Comparison of ENCODE assay signal across 10 mouse cellular contexts in genomic region chr16:93437608-93438425, GRCm38 (mm10).
DNase-seq lines count a peak whose midpoint lies in the region; ATAC-seq lines count a peak whose summit lies in the region.
"Had no signal": no experiment of that assay in that cellular context is flagged by ENCODE, and none has a peak within 500 bp of the region (broad histone marks: within the 10 kb centered on the region; RNA-seq: fewer than 3 reads in every experiment).

No protein-coding gene starts in this region.

- H3K36me3 ChIP-seq in liver, embryonic 11.5 days (ENCODE audit: control insufficient read depth, insufficient read depth, low read length): no peaks in the 10 kb centered on the region
- no peaks in the 10 kb centered on the region for H3K36me3 ChIP-seq in embryonic facial prominence, embryonic 10.5 days (replicated peaks)
- no peaks in the 10 kb centered on the region for H3K36me3 ChIP-seq in liver, embryonic 13.5 days
- H3K36me3 ChIP-seq: lung, embryonic 15.5 days had no signal

- no peak overlapping the region for H3K9ac ChIP-seq in liver, embryonic 11.5 days (ENCODE audit: low read depth, low read length)
- no peak overlapping the region for H3K9ac ChIP-seq in liver, embryonic 13.5 days
- H3K9ac ChIP-seq: lung, embryonic 15.5 days had no signal

- H3K4me3 ChIP-seq in liver, embryonic 11.5 days (ENCODE audit: low read depth, low read length): no peak overlapping the region
- H3K4me3 ChIP-seq in embryonic facial prominence, embryonic 10.5 days: peak overlapping the region; percentile 21; the same call in 1 of the 2 replicates
- no peak overlapping the region for H3K4me3 ChIP-seq in liver, embryonic 13.5 days (replicated peaks)
- H3K4me3 ChIP-seq: lung, embryonic 15.5 days had no signal

- no peaks in the 10 kb centered on the region for H3K4me1 ChIP-seq in liver, embryonic 11.5 days (replicated peaks; ENCODE audit: control insufficient read depth, insufficient read depth, low read length)
- peaks cover 20% of the 10 kb centered on the region for H3K4me1 ChIP-seq in embryonic facial prominence, embryonic 10.5 days
- no peaks in the 10 kb centered on the region for H3K4me1 ChIP-seq in liver, embryonic 13.5 days (replicated peaks)

- ATAC-seq in frontal cortex, adult (ENCODE audit: low TSS enrichment): peak; percentile 75
- ATAC-seq in liver, embryonic 11.5 days (replicated peaks; ENCODE audit: low FRiP score): no peak
- no peak for ATAC-seq in liver, embryonic 13.5 days (ENCODE audit: low read depth)
- no peak for ATAC-seq in CD4-positive, CD25-positive, alpha-beta regulatory T cell, adult 4 months

- H3K4me2 ChIP-seq in liver, embryonic 11.5 days: peak overlapping the region; percentile 33
- 0 out of 2 replicates have a peak overlapping the region, but pooled peaks have one; percentile 12 for H3K4me2 ChIP-seq in liver, embryonic 13.5 days
- H3K4me2 ChIP-seq: lung, embryonic 15.5 days had no signal

- WGBS in liver, embryonic 11.5 days: 18% methylated on average over 14 of the region's 14 CpGs
- WGBS in embryonic facial prominence, embryonic 10.5 days: 18% methylated on average over 14 of the region's 14 CpGs
- 22% methylated on average over 14 of the region's 14 CpGs for WGBS in liver, embryonic 13.5 days (ENCODE audit: insufficient replicate concordance)

- H3K27ac ChIP-seq in liver, embryonic 11.5 days (ENCODE audit: low read depth, low read length): 0 out of 2 replicates have a peak overlapping the region, but pooled peaks have one; percentile 10
- H3K27ac ChIP-seq in embryonic facial prominence, embryonic 10.5 days (replicated peaks): peak overlapping the region; percentile 61; the same call in 1 of the 2 replicates
- H3K27ac ChIP-seq in liver, embryonic 13.5 days: no peak overlapping the region
- H3K27ac ChIP-seq: lung, embryonic 15.5 days had no signal

- DNase-seq in frontal cortex, adult 2 months (ENCODE audit: extremely low spot score in 1 of 2, low spot score in 1 of 2): no peak
- DNase-seq in liver, embryonic 11.5 days (ENCODE audit: low spot score): no peak
- no peak for DNase-seq in liver
- DNase-seq in embryonic facial prominence, embryonic 10.5 days (ENCODE audit: low spot score): no peak
- no peak for DNase-seq in liver, embryonic 13.5 days
- no peak for DNase-seq in layer of hippocampus, adult 11-12 months (ENCODE audit: low spot score)
- DNase-seq: cerebellum, adult 8-10 months had no signal

- H3K9me3 ChIP-seq in liver, embryonic 11.5 days (ENCODE audit: control insufficient read depth, low read length): no peaks in the 10 kb centered on the region
- no peaks in the 10 kb centered on the region for H3K9me3 ChIP-seq in embryonic facial prominence, embryonic 10.5 days
- H3K9me3 ChIP-seq in liver, embryonic 13.5 days (replicated peaks): no peaks in the 10 kb centered on the region
- H3K9me3 ChIP-seq: lung, embryonic 15.5 days had no signal

- H3K27me3 ChIP-seq in liver, embryonic 11.5 days (replicated peaks; ENCODE audit: control insufficient read depth, insufficient read depth, low read length): peaks cover 5% of the 10 kb centered on the region; the same call in 1 of the 2 replicates
- peaks cover 25% of the 10 kb centered on the region for H3K27me3 ChIP-seq in embryonic facial prominence, embryonic 10.5 days (replicated peaks; ENCODE audit: low read depth, poor library complexity, severe bottlenecking)
- H3K27me3 ChIP-seq in liver, embryonic 13.5 days: peaks cover 38% of the 10 kb centered on the region
